Mouse (Mus musculus): ENCODE results near the gene Rbm12b1. TPM values are rescaled to one million over a fixed set of nuclear protein-coding genes. Genes with fewer than 3 reads are reported as not detected.
A peak's percentile ranks its signal among the peaks of the same experiment; 100 is the strongest.
"Not testable (repeated sequence)": the region's sequence is repeated elsewhere in the genome, so short reads cannot be mapped to it uniquely, and the experiment has no call there.

The Rbm12b1 gene
- total RNA-seq (2014; rRNA removed) (11.6 and 25.7 TPM in 2 replicates), polyA plus RNA-seq (2015; fragmentation: Nextera tagmentation; extraction: Ambion mirVana) (3.0 and 4.1 TPM in 2 replicates)

DNA sequence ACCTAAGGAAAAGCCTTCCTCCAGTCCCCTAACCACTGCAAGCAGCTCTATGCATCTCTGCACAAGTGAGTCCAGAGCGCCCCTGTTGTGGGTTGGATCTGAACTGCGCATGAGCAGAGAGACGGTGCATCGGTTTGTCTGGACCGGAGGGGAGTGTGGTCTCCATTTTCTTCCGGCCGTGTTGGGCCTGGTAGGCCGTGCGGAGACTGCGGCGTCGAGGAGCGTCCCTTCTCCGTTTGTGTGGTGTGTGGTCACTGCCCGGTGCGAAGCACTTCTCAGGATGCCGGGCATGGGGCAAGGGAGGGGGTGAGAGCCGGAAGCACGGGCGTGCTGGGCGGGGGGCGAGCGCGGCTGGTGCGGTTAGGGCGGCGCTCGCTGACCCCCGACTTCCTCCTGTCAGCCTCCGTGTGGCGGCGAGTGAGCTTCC lies at the start of gene Rbm12b1:
Gene Rbm12b1, plus strand, starts transcription at position 124 of the 427 bp plus-strand sequence.
- H3K9ac ChIP-seq (replicated peaks; ENCODE audit: low read length): peak within 1 kb of the TSS; percentile 39; the same call in 1 of the 2 replicates
- DNase-seq (ENCODE audit: low spot score) (peak; percentile 93), ATAC-seq (peak; percentile 99)
- peak within 1 kb of the TSS; percentile 35 for H3K4me3 ChIP-seq (ENCODE audit: low read length)
- not testable (repeated sequence) for H3K27me3 ChIP-seq (ENCODE audit: insufficient read depth, low read length); H3K4me1 ChIP-seq (ENCODE audit: insufficient read depth, low read length); H3K9me3 ChIP-seq (ENCODE audit: low read length); H3K36me3 ChIP-seq (ENCODE audit: insufficient read depth, low read length)
- 4% methylated on average over 20 of the region's 32 CpGs for WGBS
- H3K27ac ChIP-seq: peak within 1 kb of the TSS; percentile 72
- peak within 1 kb of the TSS; percentile 45 for H3K4me2 ChIP-seq (ENCODE audit: low read depth, low read length)

DNA sequence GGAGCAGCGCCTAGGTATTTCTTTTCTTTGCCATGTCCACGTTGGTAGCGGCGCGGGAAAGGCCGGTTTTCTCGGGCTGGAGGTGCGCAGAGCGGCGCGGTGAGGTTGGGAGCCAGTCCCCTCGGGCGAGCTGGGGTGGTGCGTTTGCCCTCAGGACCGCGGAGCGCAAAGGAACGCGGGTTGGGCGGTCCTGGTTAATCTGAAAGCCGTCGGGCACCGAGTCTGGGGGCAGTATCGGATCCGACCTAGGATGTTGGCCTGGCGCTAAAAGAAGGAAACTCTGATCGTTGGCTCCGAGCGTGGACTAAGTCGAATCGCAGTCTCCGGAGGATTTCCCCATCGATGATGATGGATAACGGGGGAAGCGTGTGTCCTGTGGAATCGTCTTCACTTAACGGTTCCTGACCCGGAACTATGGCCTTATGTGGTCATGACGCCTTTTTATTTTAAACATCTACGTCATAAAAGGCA lies 563 bp downstream of the Rbm12b1 start:
- DNase-seq (ENCODE audit: low spot score): peak; percentile 2
- peak; percentile 86 for ATAC-seq
- H3K9ac ChIP-seq (replicated peaks; ENCODE audit: low read length): peak overlapping the region; percentile 38; the same call in 1 of the 2 replicates
- peak overlapping the region; percentile 44; the same call in 1 of the 2 replicates for H3K4me2 ChIP-seq (ENCODE audit: low read depth, low read length)
- H3K9me3 ChIP-seq (ENCODE audit: low read length); H3K27me3 ChIP-seq (ENCODE audit: insufficient read depth, low read length); H3K4me1 ChIP-seq (ENCODE audit: insufficient read depth, low read length); H3K36me3 ChIP-seq (ENCODE audit: insufficient read depth, low read length): not testable (repeated sequence)
- 9% methylated on average over 23 of the region's 40 CpGs for WGBS
- H3K27ac ChIP-seq: peak overlapping the region; percentile 72; the same call in 1 of the 2 replicates
- H3K4me3 ChIP-seq (ENCODE audit: low read length): peak overlapping the region; percentile 34

DNA sequence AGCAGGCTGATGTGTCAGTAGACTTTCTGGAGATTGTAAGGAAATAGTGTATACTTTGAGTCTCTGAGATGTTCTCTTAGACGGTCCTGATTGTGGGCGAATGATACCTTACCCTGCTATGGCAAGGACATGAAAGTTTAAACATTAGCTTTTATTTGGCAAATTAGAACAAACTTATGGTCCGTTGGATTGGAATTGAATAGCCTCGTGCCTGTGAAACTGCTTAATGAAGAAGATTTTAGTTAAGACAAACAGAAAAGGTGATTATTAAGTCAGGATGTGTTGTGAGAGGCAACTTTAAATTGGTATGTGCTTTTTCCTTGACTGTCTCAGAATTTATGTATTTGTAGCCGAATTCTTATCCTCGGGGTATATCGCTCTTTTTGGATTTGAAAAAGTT lies 1.5 kb downstream of the Rbm12b1 start:
- not testable (repeated sequence) for H3K4me1 ChIP-seq (ENCODE audit: insufficient read depth, low read length); H3K9ac ChIP-seq (replicated peaks; ENCODE audit: low read length); H3K4me3 ChIP-seq (ENCODE audit: low read length); H3K27me3 ChIP-seq (ENCODE audit: insufficient read depth, low read length); H3K9me3 ChIP-seq (ENCODE audit: low read length); H3K36me3 ChIP-seq (ENCODE audit: insufficient read depth, low read length); DNase-seq (ENCODE audit: low spot score); H3K4me2 ChIP-seq (ENCODE audit: low read depth, low read length); H3K27ac ChIP-seq; ATAC-seq
- WGBS: 84% methylated on average over 7 of the region's 7 CpGs

DNA sequence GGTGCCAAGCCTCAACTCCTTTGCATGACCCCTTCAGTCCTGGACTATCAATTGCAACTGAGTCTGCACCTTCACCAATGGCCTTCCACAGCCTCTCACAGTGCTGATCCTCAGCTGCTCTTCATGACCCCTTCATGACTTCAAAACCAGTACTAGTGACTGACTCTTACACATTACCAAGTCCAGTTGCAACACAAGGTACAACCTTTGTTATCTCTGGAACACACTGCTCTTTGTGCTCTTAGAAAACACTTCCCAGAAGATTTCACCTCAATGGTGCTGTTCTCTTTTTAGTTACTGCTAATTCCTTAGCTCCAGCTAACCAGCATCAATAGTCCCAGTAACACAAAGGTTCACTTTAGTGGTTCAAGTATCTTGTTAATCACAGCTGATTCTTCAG lies 7.6 kb downstream of the Rbm12b1 start:
- Histone ChIP-seq H3K4me3 (ENCODE audit: low read length) (no peak overlapping the region), H3K4me2 (ENCODE audit: low read depth, low read length) (no peak overlapping the region), H3K27me3 (ENCODE audit: insufficient read depth, low read length) (no peaks in the 10 kb centered on the region), H3K27ac (no peak overlapping the region), H3K4me1 (ENCODE audit: insufficient read depth, low read length) (no peaks in the 10 kb centered on the region), H3K36me3 (ENCODE audit: insufficient read depth, low read length) (no peaks in the 10 kb centered on the region), H3K9me3 (ENCODE audit: low read length) (no peaks in the 10 kb centered on the region), H3K9ac (replicated peaks; ENCODE audit: low read length) (no peak overlapping the region)
- no peak for TF ChIP-seq CTCF (IDR thresholded peaks at IDR 0.05; ENCODE audit: low read depth)
- DNase-seq (ENCODE audit: low spot score) (no peak), ATAC-seq (no peak)

DNA sequence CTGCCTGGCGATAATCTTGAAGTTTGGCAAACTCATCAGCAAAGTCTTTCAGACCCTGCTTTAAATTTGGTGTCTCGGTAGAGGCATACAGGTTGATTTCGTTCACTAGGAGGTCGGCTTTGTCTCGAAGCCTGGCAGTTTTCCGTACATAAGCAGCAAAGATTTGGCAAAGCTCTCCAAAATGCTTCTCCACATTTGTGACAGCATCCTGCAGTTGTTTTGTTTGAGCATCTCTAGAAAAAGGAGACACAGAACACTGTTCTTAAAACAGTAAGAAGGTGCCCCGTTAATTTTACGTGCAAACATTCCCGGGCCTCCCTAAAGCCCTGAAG lies 30.9 kb downstream of the Rbm12b1 start:
- no peaks in the 10 kb centered on the region for H3K9me3 ChIP-seq (ENCODE audit: low read length)
- DNase-seq (ENCODE audit: low spot score): no peak

DNA sequence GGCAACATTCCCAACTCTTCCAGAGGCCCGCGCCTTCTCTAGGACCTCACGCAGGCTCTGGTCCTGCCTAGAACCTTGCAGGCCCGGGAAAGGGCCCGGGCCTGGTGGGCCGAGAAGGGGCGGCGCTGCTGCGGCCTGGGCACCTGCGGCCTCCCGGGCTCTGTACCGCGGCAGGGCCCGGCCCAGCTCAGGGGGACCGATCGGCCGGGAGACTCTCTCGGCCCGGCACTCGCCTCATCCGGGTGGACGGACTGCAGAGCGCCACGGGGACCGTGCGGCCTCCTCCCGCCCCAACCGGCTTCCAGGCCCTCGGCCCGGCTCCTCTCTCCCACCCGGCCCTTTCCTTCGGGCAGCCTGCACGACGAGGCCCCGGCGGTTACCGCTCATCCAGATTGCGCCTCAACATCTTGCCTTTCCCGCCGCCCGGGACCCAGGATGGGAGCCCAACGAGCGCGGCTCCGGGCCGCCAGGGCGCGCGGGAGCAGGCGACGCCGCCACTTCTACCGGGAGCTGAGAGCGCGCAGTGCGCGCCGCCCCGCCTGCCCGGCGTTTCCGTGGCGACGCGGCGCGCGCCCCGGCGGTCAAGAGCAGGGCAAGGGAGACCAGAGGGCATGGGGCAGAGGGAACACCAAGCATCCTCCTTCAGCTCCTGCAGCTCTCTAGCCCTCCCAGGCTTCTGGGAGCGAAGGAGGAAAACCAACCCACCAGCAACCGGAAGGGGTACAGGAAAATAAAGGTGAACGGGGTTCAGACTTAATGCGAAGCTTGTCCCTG lies 31.4 kb downstream of the Rbm12b1 start, which contains the start of gene Fam92a:
Gene Fam92a, minus strand, starts transcription at position 698 of the 774 bp plus-strand sequence.
- peak; percentile 88 for DNase-seq (ENCODE audit: low spot score)
- Histone ChIP-seq H3K36me3 (ENCODE audit: insufficient read depth, low read length) (peaks cover 14% of the 10 kb centered on the region), H3K27me3 (ENCODE audit: insufficient read depth, low read length) (no peaks in the 10 kb centered on the region), H3K27ac (peak within 1 kb of the TSS; percentile 91), H3K4me2 (ENCODE audit: low read depth, low read length) (peak within 1 kb of the TSS; percentile 77), H3K4me1 (ENCODE audit: insufficient read depth, low read length) (no peaks in the 10 kb centered on the region), H3K9me3 (ENCODE audit: low read length) (no peaks in the 10 kb centered on the region), H3K4me3 (ENCODE audit: low read length) (peak within 1 kb of the TSS; percentile 74), H3K9ac (replicated peaks; ENCODE audit: low read length) (peak within 1 kb of the TSS; percentile 97)
- peak; percentile 92 for ATAC-seq
- under 1% methylated on average over 66 of the region's 74 CpGs for WGBS
- no peak for TF ChIP-seq CTCF (IDR thresholded peaks at IDR 0.05; ENCODE audit: low read depth)

More for the DNA sequence above, 30.9 kb downstream of the Rbm12b1 start:
- H3K4me3 ChIP-seq (ENCODE audit: low read length): peak overlapping the region; percentile 74
- no peaks in the 10 kb centered on the region for H3K27me3 ChIP-seq (ENCODE audit: insufficient read depth, low read length)
- no peak for ATAC-seq
- H3K9ac ChIP-seq (replicated peaks; ENCODE audit: low read length): peak overlapping the region; percentile 97
- WGBS: 8% methylated on average over 9 of the region's 9 CpGs
- H3K4me1 ChIP-seq (ENCODE audit: insufficient read depth, low read length): no peaks in the 10 kb centered on the region
- peak overlapping the region; percentile 91 for H3K27ac ChIP-seq
- peaks cover 19% of the 10 kb centered on the region for H3K36me3 ChIP-seq (ENCODE audit: insufficient read depth, low read length)
- no peak for TF ChIP-seq CTCF (IDR thresholded peaks at IDR 0.05; ENCODE audit: low read depth)
- peak overlapping the region; percentile 77 for H3K4me2 ChIP-seq (ENCODE audit: low read depth, low read length)

DNA sequence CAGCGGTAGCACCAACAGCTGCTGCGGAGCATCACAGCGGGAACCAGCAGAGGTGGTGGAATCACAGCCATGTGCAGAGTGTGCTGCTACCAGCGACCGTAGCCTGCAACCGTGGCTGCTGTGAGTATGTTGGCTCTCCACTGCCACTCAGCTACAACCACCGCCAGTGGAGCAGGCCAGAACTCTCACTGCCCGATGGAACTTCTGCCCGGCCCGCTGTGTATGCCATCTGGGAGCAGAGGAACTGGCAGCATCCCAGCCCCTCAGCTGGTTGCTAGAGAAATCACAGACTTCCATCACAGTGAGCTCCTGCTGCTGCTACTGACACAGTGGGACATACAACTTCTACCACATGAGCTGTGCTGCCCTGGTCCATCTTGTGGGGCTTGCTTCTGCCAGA lies 38.9 kb downstream of the Rbm12b1 start:
- Histone ChIP-seq H3K27ac (no peak overlapping the region), H3K9me3 (ENCODE audit: low read length) (no peaks in the 10 kb centered on the region), H3K4me2 (ENCODE audit: low read depth, low read length) (no peak overlapping the region), H3K36me3 (ENCODE audit: insufficient read depth, low read length) (no peaks in the 10 kb centered on the region), H3K4me1 (ENCODE audit: insufficient read depth, low read length) (no peaks in the 10 kb centered on the region), H3K4me3 (ENCODE audit: low read length) (no peak overlapping the region), H3K9ac (replicated peaks; ENCODE audit: low read length) (no peak overlapping the region), H3K27me3 (ENCODE audit: insufficient read depth, low read length) (no peaks in the 10 kb centered on the region)
- WGBS: 63% methylated on average over 10 of the region's 10 CpGs
- ATAC-seq: peak; percentile 82
- peak; percentile 59 for DNase-seq (ENCODE audit: low spot score)
- no peak for TF ChIP-seq CTCF (IDR thresholded peaks at IDR 0.05; ENCODE audit: low read depth)

Other genes starting within 250 kb of the Rbm12b1 start
- not detected in 2 replicates for gene Gm10604, start 159.0 kb upstream of the Rbm12b1 start, total RNA-seq (2014; rRNA removed)
- gene Gm10604, start 159.0 kb upstream of the Rbm12b1 start, polyA plus RNA-seq (2015; fragmentation: Nextera tagmentation; extraction: Ambion mirVana): 0.32 and 0.33 TPM in 2 replicates
- 10.6 and 11.5 TPM in 2 replicates for gene Rbm12b2, start 50.8 kb upstream of the Rbm12b1 start, total RNA-seq (2014; rRNA removed)
- gene Rbm12b2, start 50.8 kb upstream of the Rbm12b1 start, polyA plus RNA-seq (2015; fragmentation: Nextera tagmentation; extraction: Ambion mirVana): 7.7 and 8.0 TPM in 2 replicates
- gene Fam92a, start 31.8 kb downstream of the Rbm12b1 start, total RNA-seq (2014; rRNA removed): 33.1 and 58.2 TPM in 2 replicates
- gene Fam92a, start 31.8 kb downstream of the Rbm12b1 start, polyA plus RNA-seq (2015; fragmentation: Nextera tagmentation; extraction: Ambion mirVana): 129 and 144 TPM in 2 replicates